Mouse (Mus musculus): ENCODE measurements around the gene Nrip1.
A peak's percentile ranks its signal among the peaks of the same experiment; 100 is the strongest.
"Not testable (repeated sequence)": the region's sequence is repeated elsewhere in the genome, so short reads cannot be mapped to it uniquely, and the experiment has no call there.

Gene Nrip1

DNA sequence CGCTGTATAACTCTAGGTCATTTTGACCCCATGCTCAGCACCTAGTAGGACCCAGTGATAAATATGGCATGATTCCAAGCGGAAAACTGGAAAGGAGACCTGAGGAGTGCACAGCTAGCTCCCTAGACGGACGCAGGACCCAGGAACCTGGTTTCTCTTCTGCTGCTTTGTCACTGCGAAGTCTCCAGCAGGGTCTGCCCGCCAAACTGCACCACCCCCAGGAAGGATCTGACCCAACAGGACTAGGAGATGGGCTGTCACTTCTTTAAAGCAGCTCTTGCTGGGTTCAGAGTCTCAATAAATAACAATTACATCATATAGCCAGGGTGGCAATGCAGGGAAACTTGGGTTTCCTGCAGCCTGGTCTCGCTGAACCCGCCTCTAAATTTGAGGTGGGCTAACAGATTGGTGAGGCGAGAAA is at the start of gene Nrip1:
Gene Nrip1, minus strand, starts transcription at position 157 of the 421 bp plus-strand sequence.
- DNase-seq (ENCODE audit: low spot score in 2 of 2) = peak; percentile 33 to 46

DNA sequence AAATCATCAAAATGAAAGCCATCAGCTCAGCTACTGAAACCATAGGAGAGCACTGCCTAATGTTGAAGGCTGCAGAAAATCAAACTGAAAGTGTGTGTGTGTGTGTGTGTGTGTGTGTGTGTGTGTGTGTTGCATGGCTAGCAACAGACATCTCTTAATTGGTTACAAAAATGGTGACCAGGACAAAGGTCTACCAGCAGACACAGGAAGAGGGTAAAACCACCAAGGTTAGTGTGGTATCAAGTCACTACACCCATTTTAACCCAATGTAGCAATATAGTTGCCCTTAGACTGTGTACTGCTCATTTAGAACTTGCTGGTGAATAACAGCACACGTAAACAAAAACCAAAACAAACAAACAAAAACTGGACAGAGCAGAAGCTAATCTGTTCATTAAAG is 48.9 kb upstream of the Nrip1 start:
- peak; percentile 39 to 74 for DNase-seq (ENCODE audit: low spot score in 2 of 2)

DNA sequence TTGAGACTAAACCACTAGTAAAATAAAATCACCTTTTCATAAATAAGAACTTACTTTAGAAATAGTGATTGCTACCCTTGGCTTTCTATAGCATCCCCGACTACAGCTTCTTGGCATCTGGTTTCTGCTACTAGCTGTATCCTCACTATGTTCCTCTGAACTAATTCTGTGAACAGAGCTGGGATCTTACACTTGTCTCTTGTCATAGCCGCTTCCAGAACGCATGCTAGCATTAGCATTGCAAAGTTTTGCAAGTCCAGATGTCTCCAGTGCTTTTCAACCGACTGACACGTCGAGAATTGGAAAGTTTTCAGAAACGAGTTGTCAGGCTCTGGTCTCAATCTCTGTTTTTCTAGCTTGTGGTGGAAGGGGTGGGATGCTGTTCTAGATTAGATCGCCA is 46.2 kb upstream of the Nrip1 start:
- no peak for DNase-seq (ENCODE audit: low spot score in 2 of 2)

DNA sequence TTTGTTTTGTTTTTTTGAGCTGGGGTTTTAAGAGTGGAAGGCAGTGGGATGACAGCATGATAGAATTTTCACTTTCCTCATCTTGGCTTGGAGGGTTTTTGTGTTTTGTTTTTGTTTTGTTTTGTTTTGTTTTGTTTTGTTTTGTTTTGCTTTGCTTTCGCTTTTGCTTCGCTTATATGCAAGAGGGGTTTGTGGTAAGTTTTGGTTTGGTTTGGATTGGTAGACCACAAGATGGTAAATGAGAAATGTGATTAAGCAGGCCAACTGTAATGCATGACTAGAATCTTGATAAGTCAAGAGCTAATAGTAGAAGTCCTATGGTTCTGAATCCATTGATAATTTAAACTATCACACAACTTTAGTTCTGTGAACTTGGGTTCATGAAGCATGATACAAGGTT is 42.9 kb upstream of the Nrip1 start:
- no peak for DNase-seq (ENCODE audit: low spot score in 2 of 2)

DNA sequence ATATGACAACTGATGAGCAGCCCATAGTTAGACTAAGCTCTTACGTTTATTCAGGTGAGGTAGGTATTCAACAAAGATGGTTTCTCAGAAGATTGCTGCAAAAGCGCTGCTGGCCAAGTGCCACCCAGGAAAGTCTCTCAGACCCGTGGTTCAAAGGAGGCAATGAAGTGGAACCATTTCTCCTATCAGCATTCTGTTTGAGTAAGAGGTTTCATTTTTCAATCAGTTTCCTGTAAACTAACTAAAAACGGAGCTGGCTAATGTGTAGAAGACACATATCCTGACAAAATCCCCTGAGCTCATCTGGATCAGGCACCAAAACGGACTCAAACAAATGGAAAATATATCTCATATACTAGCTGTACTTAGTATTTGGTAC is 42.4 kb upstream of the Nrip1 start:
- DNase-seq (ENCODE audit: low spot score in 2 of 2) = no peak

GRCm38 (mm10) chr16:76415407-76416059 is 41.9 kb upstream of the Nrip1 start:
- no peak for DNase-seq (ENCODE audit: low spot score in 2 of 2)

DNA sequence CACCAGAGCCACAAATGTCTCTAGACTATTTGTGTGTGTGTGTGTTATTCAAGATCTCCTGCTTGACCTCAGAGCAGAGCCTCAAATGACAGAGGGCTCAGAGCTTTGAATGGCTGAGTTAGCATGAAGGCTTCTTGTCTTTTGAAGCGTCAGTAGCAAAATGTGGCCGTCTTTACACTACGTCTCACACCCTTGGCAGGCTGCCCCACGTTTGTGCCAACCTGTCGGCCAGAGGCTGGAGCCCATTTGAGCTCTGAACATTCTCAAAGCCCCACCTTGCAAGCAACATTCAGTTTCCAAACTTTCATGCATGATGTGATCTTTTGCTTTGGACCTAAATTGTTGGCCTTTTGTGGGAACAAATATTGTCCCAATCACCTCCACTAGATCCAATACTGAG is 40.9 kb upstream of the Nrip1 start:
- DNase-seq (ENCODE audit: low spot score in 2 of 2) = no peak

DNA sequence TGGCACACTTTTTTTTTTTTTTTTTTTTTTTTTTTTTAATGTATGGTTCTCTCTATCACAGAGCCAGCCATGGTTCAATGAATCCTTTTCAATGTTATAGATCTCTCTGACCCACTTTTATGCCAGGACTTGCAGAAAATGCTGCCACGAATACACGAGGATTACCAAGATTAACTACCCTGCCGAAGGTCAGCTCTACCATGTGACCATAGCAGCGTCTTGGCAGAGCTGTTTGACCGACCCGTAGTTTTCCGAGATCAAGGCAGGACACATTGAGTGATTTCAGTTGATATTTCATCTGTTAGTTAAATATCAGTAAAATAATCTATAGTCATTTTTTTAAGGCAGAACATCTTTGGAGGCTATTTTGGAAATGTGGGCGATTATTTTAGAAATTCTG is 40.0 kb upstream of the Nrip1 start:
- DNase-seq (ENCODE audit: low spot score in 2 of 2) = no peak

DNA sequence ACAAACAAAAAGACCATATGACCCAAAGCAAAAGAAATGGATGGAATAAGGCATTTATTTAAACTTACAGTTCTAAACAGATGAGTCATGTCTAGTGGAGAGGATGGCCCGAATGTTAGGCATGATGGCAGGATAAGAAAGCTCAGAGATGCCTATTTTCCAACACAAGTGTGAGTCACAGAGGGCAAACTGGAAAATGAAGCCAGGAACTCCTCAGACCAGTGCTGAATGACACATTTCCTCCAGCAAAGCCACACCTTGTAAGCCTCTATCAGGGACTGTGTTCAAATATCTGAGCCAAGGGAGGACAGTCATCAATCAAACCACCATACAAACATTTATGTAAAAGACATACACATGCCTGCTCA is 35.7 kb upstream of the Nrip1 start:
- no peak for DNase-seq (ENCODE audit: low spot score in 2 of 2)

DNA sequence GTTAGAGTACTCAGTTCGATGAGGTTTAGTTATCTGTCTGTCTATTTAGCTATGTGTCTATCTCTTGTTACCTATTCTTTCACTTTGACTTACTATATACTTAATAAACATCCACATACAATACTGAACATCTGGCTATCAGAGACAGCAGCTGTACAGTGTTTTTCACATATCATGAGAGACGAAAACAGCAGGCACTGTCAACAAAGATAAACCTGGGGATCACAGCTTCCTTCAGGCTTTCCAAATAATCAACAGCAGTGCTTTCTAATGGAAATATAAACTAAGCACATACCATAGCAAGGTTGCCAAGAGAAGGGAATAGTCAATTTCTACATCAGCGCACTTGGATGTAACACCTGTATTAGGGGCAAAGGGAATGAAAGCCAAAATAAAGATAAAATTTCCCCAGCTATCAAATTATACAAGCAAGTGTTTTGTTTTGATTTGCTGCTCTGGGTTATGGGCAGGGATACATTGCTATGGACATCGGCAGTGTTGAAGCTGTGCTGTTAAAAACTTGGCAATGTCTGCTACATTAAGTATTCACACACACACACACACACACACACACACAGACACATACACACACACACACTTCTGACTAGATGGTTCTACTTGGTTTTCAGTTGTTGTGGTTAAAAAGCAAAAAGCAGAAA is 35.2 kb upstream of the Nrip1 start:
- no peak for DNase-seq (ENCODE audit: low spot score in 2 of 2)

GRCm38 (mm10) chr16:76408241-76408640 is 34.6 kb upstream of the Nrip1 start:
- DNase-seq (ENCODE audit: low spot score in 2 of 2) = no peak

DNA sequence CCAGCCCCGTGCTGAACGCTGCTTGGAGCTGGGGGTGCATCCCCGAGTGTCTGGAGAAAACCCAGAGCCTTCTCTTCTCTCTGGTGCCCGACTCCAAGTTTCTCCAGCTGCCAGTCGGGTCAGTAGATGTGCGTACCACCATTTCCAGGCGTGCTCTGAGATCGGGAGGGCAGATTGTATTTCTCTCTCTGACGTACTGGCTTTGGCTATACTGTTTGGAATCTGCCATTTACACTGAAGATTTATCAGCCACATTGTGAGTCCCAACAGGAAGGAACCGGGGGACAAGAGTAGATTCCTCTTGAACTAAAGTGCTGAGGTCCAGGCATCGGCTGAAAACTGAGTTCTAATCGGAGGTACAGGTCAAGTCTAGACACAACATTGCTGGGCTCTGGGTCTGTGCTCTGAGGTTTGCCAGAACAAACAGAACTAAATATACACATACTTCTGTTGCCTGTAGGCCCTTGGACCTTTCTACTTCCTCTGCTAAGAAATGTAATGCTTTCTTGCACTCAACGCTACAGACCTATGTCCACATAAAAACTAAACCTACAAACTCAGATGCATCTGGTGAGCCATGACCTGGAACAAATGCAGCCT is 33.8 kb upstream of the Nrip1 start:
- no peak for DNase-seq (ENCODE audit: low spot score in 2 of 2)

- DNase-seq (ENCODE audit: low spot score in 2 of 2) = no peak
Measured at GRCm38 (mm10) chr16:76406897-76407296, 33.3 kb upstream of the Nrip1 start.

DNA sequence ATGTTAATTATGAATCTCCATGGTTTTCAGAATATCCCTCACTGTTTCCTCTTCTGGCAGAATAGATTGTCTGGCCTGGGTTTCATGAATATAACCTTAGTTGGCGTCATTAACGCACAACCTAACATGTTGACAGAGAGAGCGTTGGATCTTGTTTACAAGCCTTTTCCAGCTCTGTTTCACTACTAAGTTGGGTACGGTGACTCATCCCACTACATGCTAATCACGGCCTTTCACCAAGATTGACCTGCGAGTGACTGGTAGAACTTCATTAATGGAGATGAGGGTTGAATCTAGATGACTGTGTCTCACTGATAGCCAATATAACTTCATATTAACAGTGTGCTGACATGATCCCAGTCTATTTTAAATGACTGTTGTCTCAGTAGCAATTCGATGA is 32.7 kb upstream of the Nrip1 start:
- DNase-seq (ENCODE audit: low spot score in 2 of 2) = no peak

DNA sequence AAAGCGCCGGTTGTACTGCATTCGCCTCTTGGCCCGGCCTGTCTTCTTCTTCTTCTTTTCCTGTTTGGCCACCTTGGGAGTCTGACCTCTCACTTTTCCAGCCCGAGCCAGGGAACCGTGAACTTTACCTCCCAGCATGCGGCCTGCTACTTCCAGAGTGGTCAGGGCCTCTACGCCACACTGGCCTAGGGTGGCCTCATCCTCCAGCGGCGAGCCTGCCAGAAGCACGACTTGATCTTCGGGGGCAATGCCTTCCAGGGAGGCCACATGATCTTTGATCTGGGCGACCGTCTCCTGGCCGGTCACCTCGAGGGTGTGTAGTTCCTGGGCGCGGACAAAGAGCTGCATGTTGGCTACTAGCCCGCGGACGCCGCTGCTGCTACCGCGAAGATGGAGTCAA is 29.7 kb upstream of the Nrip1 start:
- DNase-seq (ENCODE audit: low spot score in 2 of 2) = not testable (repeated sequence)

DNA sequence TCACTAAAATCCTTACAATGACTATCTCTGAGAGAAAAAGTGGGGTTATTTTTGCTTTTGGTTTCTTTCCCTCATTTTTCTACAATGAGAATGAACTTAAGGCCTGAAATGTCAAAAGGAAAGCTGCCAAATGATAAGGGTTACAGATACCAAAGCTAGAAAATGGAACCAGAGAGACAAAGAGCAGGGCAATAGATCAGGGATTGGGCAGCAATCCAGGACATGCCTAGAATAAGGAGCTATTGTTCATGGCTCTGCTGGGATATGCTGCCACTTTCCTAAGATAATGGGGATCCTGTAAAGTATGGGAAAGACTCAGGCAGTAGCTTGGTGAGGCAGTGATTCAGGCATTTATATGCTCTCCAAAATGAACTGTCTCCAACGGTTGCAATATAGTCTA is 22.9 kb upstream of the Nrip1 start:
- DNase-seq (ENCODE audit: low spot score in 2 of 2) = no peak

- no peak for DNase-seq (ENCODE audit: low spot score in 2 of 2)
Measured at GRCm38 (mm10) chr16:76393267-76393666, 19.6 kb upstream of the Nrip1 start.

DNA sequence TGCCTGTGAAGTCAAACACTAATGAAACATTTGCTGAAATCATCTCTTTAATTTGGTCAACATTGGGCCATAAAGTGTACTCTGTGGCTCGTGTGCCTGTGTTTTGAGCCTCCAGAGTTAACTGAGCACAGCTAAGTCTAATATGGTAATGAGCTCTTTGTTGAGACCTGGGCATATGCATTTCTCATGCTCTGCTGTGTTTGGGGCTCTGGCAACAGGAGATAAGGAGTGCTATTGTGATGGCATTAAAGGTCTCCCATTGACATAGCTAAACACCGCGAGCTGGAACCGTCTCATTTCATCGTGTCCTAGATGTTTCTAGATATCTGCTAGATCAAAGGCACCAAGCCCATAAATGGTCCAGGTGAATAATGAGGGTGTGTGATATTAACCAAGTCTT is 12.9 kb upstream of the Nrip1 start:
- DNase-seq (ENCODE audit: low spot score in 2 of 2) = no peak

GRCm38 (mm10) chr16:76386071-76386470 is 12.4 kb upstream of the Nrip1 start:
- DNase-seq (ENCODE audit: low spot score in 2 of 2) = no peak

DNA sequence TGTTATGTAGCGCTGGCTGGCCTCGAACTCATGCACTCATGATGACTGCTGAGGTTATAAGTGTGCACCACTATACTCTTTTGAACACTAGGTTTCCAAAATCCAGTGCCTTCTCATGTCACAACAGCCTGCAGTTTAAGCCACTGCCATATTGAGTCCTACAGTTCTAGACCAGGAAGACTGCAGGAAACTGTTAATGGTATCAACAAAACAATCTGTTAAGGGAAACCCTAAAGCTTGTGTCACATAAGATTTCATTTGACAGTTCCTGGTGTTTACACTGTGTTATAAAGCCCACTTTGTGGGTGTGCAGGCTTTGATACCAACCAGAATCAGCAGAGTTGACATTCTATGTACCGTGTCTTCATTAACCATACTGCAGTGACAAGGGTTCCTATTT is 3.6 kb upstream of the Nrip1 start:
- DNase-seq (ENCODE audit: low spot score in 2 of 2) = no peak

- no peak for DNase-seq (ENCODE audit: low spot score in 2 of 2)
Measured at GRCm38 (mm10) chr16:76376661-76377060, 3.0 kb upstream of the Nrip1 start.

DNA sequence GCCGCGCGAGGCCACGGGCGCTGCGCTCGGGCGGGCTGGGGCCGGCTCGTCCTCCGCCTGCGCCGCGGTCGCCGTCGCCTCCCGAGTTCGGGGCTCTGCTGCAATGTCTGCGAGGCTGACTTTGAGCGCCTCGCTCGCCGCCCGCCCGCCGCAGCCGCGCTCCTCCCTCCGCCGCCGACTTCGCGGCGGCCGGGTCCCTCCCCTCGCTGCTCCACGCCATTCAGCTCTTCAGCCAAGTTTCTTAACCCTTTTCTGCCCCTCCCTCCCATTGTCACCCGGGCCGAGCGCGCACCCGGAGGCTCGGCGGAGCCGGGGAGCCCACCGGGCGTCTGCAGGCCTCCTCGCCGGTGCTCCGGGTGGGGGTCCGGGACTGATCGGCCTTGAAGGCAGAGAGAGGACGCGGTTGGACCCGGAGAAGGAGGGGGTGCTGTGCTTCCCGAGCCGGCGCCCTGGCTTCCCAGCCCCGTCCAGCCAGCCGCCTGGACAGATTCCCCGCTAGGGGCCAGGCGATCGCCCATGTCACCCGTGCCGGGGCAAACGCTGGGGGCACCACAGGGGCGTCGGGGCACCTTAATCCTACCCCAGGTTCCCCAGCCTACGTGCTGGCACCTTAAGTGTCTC is 576 bp downstream of the Nrip1 start:
- DNase-seq (ENCODE audit: low spot score in 2 of 2) = peak; percentile 63 to 72

Data from natural killer cell, adult 2 months (primary cell).